ENCODE assay signal across 8 mouse cellular contexts in genomic region chr11:106036548-106037417, GRCm38 (mm10). TPM values are rescaled to one million over a fixed set of nuclear protein-coding genes. Genes with fewer than 3 reads are reported as not detected.
DNase-seq lines count a peak whose midpoint lies in the region; ATAC-seq lines count a peak whose summit lies in the region.

Dcaf7 (plus strand) TSS chr11:106036872.

- H3K27me3 ChIP-seq in heart, embryonic 14.5 days (ENCODE audit: control insufficient read depth, insufficient read depth, low read length) = no peaks in the 10 kb centered on the region
- no peaks in the 10 kb centered on the region for H3K27me3 ChIP-seq in liver, embryonic 13.5 days
- H3K27me3 ChIP-seq in stomach, embryonic 16.5 days (ENCODE audit: control insufficient read depth, insufficient read depth, low read length) = no peaks in the 10 kb centered on the region

- ATAC-seq in CD4-positive, CD25-positive, alpha-beta regulatory T cell, adult 4 months = peak; percentile 96
- ATAC-seq in heart, embryonic 14.5 days (ENCODE audit: insufficient number of reproducible peaks, insufficient read depth, low FRiP score, low read depth) = peak; percentile 99
- ATAC-seq in liver, embryonic 13.5 days (ENCODE audit: low read depth) = peak; percentile 98
- peak; percentile 99 for ATAC-seq in stomach, embryonic 16.5 days (ENCODE audit: insufficient read depth, low FRiP score)

- H3K4me3 ChIP-seq in heart, embryonic 14.5 days (ENCODE audit: control insufficient read depth in 1 of 2, insufficient read depth in 1 of 2, low read depth in 1 of 2, low read length in 2 of 2) = peak within 1 kb of the TSS; percentile 78 to 90
- H3K4me3 ChIP-seq in liver, embryonic 13.5 days (replicated peaks) = peak within 1 kb of the TSS; percentile 95
- peak within 1 kb of the TSS; percentile 96 for H3K4me3 ChIP-seq in stomach, embryonic 16.5 days (replicated peaks; ENCODE audit: low read length)

- no peaks in the 10 kb centered on the region for H3K9me3 ChIP-seq in heart, embryonic 14.5 days (ENCODE audit: control insufficient read depth, low read length)
- no peaks in the 10 kb centered on the region for H3K9me3 ChIP-seq in liver, embryonic 13.5 days (replicated peaks)
- no peaks in the 10 kb centered on the region for H3K9me3 ChIP-seq in stomach, embryonic 16.5 days (replicated peaks; ENCODE audit: control insufficient read depth, low read length)

- WGBS in heart, embryonic 14.5 days = under 1% methylated on average over 62 of the region's 66 CpGs
- under 1% methylated on average over 66 of the region's 66 CpGs for WGBS in liver, embryonic 13.5 days (ENCODE audit: insufficient replicate concordance)
- WGBS in stomach, embryonic 16.5 days = under 1% methylated on average over 66 of the region's 66 CpGs

- DNase-seq in c-Kit-negative CD71-positive TER-119-positive erythroid progenitor cells, embryonic 14.5 days (ENCODE audit: low read depth, low spot score) = peak; percentile 99
- peak; percentile 88 for DNase-seq in fibroblast of lung, adult 2 months (ENCODE audit: low read depth)
- DNase-seq in kidney, postnatal 14 days = peak; percentile 98
- DNase-seq in liver, embryonic 13.5 days = peak; percentile 96
- peak; percentile 97 for DNase-seq in neural tube, embryonic 10.5 days (ENCODE audit: extremely low spot score, low spot score)

- H3K4me2 ChIP-seq in heart, embryonic 14.5 days (ENCODE audit: low read length) = peak within 1 kb of the TSS; percentile 93
- peak within 1 kb of the TSS; percentile 83 for H3K4me2 ChIP-seq in liver, embryonic 13.5 days
- peak within 1 kb of the TSS; percentile 89 for H3K4me2 ChIP-seq in stomach, embryonic 16.5 days (ENCODE audit: low read depth, low read length)

- H3K36me3 ChIP-seq in heart, embryonic 14.5 days (ENCODE audit: control insufficient read depth, insufficient read depth, low read length) = peaks cover 3% of the 10 kb centered on the region; the same call in 1 of the 2 replicates
- H3K36me3 ChIP-seq in liver, embryonic 13.5 days = no peaks in the 10 kb centered on the region
- H3K36me3 ChIP-seq in stomach, embryonic 16.5 days (ENCODE audit: control insufficient read depth, insufficient read depth, low read length) = no peaks in the 10 kb centered on the region

- H3K4me1 ChIP-seq in heart, embryonic 14.5 days (ENCODE audit: control insufficient read depth in 2 of 2, insufficient read depth in 2 of 2, low read length in 2 of 2) = peaks cover 6 to 16% of the 10 kb centered on the region in 2 experiments; a peak in 3 of 4 replicates
- peaks cover 56% of the 10 kb centered on the region for H3K4me1 ChIP-seq in liver, embryonic 13.5 days (replicated peaks)
- peaks cover 7% of the 10 kb centered on the region for H3K4me1 ChIP-seq in stomach, embryonic 16.5 days (ENCODE audit: control insufficient read depth, insufficient read depth, low read length)

- H3K27ac ChIP-seq in heart, embryonic 14.5 days (replicated peaks in 1 of 2; ENCODE audit: control insufficient read depth in 1 of 2, insufficient read depth in 1 of 2, low read depth in 2 of 2, low read length in 2 of 2) = peak within 1 kb of the TSS; percentile 57 to 86
- H3K27ac ChIP-seq in liver, embryonic 13.5 days = peak within 1 kb of the TSS; percentile 88
- H3K27ac ChIP-seq in stomach, embryonic 16.5 days (ENCODE audit: low read length) = peak within 1 kb of the TSS; percentile 91

- peak within 1 kb of the TSS; percentile 88 for H3K9ac ChIP-seq in heart, embryonic 14.5 days (ENCODE audit: low read length)
- H3K9ac ChIP-seq in liver, embryonic 13.5 days = peak within 1 kb of the TSS; percentile 96
- peak within 1 kb of the TSS; percentile 91 for H3K9ac ChIP-seq in stomach, embryonic 16.5 days (ENCODE audit: low read length)

RNA-seq across cellular contexts. Expression of gene Dcaf7, which starts in this region (rescaled TPM):
- 10 to 100 TPM; 23.9 to 26.4 TPM for polyA plus RNA-seq in CD4-positive, CD25-positive, alpha-beta regulatory T cell, adult 4 months (2017; shearing (Covaris generic))
- polyA plus RNA-seq in heart, embryonic 14.5 days (2014; fragmentation: Nextera tagmentation; extraction: Ambion mirVana) = 45.4 and 52.0 TPM in 2 replicates
- 25.3 and 29.4 TPM in 2 replicates for polyA plus RNA-seq in liver, embryonic 13.5 days (2015; fragmentation: Nextera tagmentation; extraction: Ambion mirVana)
- polyA plus RNA-seq in stomach, embryonic 16.5 days (2015; fragmentation: Nextera tagmentation; extraction: Ambion mirVana) = 53.3 and 54.3 TPM in 2 replicates

Comparison
In these comparisons a context has a peak if more than half of its experiments do, and no peak if none do; other contexts are left out.
1. Peak in every context shown above with its lines: DNase-seq, ATAC-seq, H3K4me3 ChIP-seq and H3K27ac ChIP-seq.